Mouse (Mus musculus): ENCODE measurements around the gene Adamts12. TPM values are rescaled to one million over a fixed set of nuclear protein-coding genes. Genes with fewer than 3 reads are reported as not detected.

Gene Adamts12
- polyA plus RNA-seq, 1 experiment from 2014 or later, result 1.9 TPM

- H3K9me3 ChIP-seq (ENCODE audit: low read length), result no peaks in the 10 kb centered on the region
- no peaks in the 10 kb centered on the region for H3K4me1 ChIP-seq (ENCODE audit: insufficient read depth, low read depth, low read length)
- ATAC-seq (no peak; the same call in 1 of the 2 replicates), DNase-seq (ENCODE audit: low spot score) (peak; percentile 68)
- H3K4me3 ChIP-seq (ENCODE audit: low read depth, low read length), result no peak overlapping the region
- H3K27me3 ChIP-seq (replicated peaks; ENCODE audit: insufficient read depth, low read length), result no peaks in the 10 kb centered on the region
- H3K9ac ChIP-seq (replicated peaks; ENCODE audit: low read depth), result no peak overlapping the region
- H3K36me3 ChIP-seq (ENCODE audit: insufficient read depth, low read length), result no peaks in the 10 kb centered on the region
- TF ChIP-seq EP300 (IDR thresholded peaks at IDR 0.05), result no peak
- H3K27ac ChIP-seq (ENCODE audit: low read length), result no peak overlapping the region
- no peak overlapping the region for H3K4me2 ChIP-seq (replicated peaks; ENCODE audit: low read depth, low read length)
Observed at GRCm38 (mm10) chr15:11125361-11125760, 60.8 kb downstream of the Adamts12 start.

DNA sequence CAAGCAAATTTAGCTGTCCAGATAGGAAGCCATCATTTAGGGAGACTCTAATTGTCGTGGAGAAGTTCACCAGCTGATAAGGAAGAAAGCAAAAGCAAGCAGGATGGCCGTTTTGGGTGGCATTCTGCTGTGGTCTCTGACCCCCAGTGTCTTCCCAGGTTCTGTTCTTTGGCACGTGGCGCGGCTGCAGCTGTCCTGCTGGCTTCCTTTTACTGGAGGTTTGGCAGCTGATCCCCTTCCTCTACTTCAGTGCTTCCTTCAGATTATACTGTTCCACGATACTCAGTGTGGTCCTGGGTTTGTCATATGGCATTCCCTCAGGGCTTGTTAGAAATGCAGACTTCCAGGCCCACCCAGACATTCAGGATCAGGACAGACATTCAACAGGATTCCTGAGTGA lies 63.9 kb downstream of the Adamts12 start:
- no peak overlapping the region for H3K4me3 ChIP-seq (ENCODE audit: low read depth, low read length)
- DNase-seq (ENCODE audit: low spot score) (no peak), ATAC-seq (no peak)
- no peak overlapping the region for H3K9ac ChIP-seq (replicated peaks; ENCODE audit: low read depth)
- H3K4me1 ChIP-seq (ENCODE audit: insufficient read depth, low read depth, low read length), result no peaks in the 10 kb centered on the region
- H3K4me2 ChIP-seq (replicated peaks; ENCODE audit: low read depth, low read length), result no peak overlapping the region
- H3K27me3 ChIP-seq (replicated peaks; ENCODE audit: insufficient read depth, low read length), result no peaks in the 10 kb centered on the region
- no peaks in the 10 kb centered on the region for H3K9me3 ChIP-seq (ENCODE audit: low read length)
- WGBS, result 39% methylated on average over 6 of the region's 6 CpGs
- no peak for TF ChIP-seq EP300 (IDR thresholded peaks at IDR 0.05)
- no peak for TF ChIP-seq CTCF (IDR thresholded peaks at IDR 0.05)
- H3K36me3 ChIP-seq (ENCODE audit: insufficient read depth, low read length), result no peaks in the 10 kb centered on the region
- no peak overlapping the region for H3K27ac ChIP-seq (ENCODE audit: low read length)

DNA sequence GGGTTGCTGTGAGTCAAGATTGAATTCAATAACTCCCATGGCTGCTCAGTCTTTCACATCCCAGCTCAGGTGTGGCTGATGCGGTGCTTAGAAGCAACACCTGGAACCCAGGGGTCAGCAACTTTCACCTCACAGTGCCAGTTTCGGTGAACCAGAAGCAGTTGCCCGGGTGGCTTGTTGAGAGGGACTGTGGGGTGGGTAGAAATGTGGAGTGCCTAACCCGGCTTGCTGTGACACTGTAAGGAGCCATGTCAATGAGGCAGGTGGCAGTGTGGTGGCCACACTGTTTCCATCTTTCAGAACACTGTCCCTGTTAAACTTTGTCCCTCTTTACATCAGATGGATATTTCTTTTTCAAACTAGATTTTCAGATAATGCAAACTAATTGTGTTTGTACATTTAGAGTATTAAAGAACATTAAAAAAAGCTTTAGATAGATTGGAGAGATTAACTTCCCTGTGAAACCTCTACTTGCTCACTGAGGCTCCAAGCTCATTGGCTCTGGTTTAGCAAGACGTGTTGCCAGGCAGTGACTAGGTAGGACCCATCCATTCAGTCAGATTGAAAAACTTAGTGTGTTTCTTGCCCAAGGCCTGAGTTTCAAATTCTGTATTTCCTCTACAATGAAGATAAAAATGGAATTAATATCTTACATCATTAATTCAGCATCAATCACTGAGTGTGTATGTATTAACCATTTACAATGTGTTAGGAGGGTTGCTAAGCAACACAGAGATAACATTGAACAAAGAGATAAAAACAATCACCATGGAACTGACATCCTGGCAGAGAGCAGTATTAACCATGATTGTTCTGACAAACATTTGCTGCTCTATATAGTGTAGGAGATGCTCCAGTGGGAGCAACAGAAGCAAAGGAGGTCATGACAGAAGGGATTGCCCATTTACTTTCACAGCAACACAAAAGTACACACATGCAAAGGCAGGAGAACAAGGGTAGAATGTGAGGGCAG lies 68.3 kb downstream of the Adamts12 start:
- DNase-seq (ENCODE audit: low spot score) (no peak), ATAC-seq (no peak)
- TF ChIP-seq CTCF (IDR thresholded peaks at IDR 0.05) (no peak), EP300 (IDR thresholded peaks at IDR 0.05) (no peak)
- WGBS, result 70% methylated on average over 5 of the region's 5 CpGs
- Histone ChIP-seq H3K27me3 (replicated peaks; ENCODE audit: insufficient read depth, low read length) (no peaks in the 10 kb centered on the region), H3K4me3 (ENCODE audit: low read depth, low read length) (no peak overlapping the region), H3K4me2 (replicated peaks; ENCODE audit: low read depth, low read length) (no peak overlapping the region), H3K9ac (replicated peaks; ENCODE audit: low read depth) (no peak overlapping the region), H3K4me1 (ENCODE audit: insufficient read depth, low read depth, low read length) (no peaks in the 10 kb centered on the region), H3K9me3 (ENCODE audit: low read length) (no peaks in the 10 kb centered on the region), H3K36me3 (ENCODE audit: insufficient read depth, low read length) (no peaks in the 10 kb centered on the region), H3K27ac (ENCODE audit: low read length) (no peak overlapping the region)

- no peaks in the 10 kb centered on the region for H3K27me3 ChIP-seq (replicated peaks; ENCODE audit: insufficient read depth, low read length)
- no peaks in the 10 kb centered on the region for H3K4me1 ChIP-seq (ENCODE audit: insufficient read depth, low read depth, low read length)
- no peak overlapping the region for H3K9ac ChIP-seq (replicated peaks; ENCODE audit: low read depth)
- 36% methylated on average over 3 of the region's 3 CpGs for WGBS
- H3K4me2 ChIP-seq (replicated peaks; ENCODE audit: low read depth, low read length), result no peak overlapping the region
- no peak for ATAC-seq
- no peak overlapping the region for H3K27ac ChIP-seq (ENCODE audit: low read length)
- H3K36me3 ChIP-seq (ENCODE audit: insufficient read depth, low read length), result no peaks in the 10 kb centered on the region
- no peaks in the 10 kb centered on the region for H3K9me3 ChIP-seq (ENCODE audit: low read length)
- DNase-seq (ENCODE audit: low spot score), result no peak
- TF ChIP-seq EP300 (IDR thresholded peaks at IDR 0.05) (no peak), CTCF (IDR thresholded peaks at IDR 0.05) (no peak)
- H3K4me3 ChIP-seq (ENCODE audit: low read depth, low read length), result no peak overlapping the region
Observed at GRCm38 (mm10) chr15:11145581-11145980, 81.0 kb downstream of the Adamts12 start.

DNA sequence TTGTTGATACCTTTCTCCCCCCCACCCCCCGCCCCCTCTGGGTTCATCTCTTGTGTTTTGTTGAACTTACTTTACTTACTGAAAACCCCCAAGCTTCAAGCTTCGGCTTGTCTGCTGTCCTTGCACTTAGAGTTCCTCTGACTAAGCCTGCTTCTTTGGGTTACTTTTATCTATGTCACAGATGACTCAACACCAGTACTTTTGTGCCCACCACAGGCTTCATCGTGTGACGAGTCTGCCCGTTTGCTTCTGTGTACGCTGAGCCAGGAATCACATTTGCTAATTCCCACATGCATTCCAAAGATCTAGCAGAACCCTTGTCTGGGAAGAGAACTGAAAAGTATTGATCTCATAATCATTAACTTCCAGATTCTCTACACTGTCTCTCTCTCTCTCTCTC lies 94.8 kb downstream of the Adamts12 start:
- no peak for ATAC-seq
- 65% methylated on average over 6 of the region's 6 CpGs for WGBS
- H3K4me3 ChIP-seq (ENCODE audit: low read depth, low read length), result no peak overlapping the region

DNA sequence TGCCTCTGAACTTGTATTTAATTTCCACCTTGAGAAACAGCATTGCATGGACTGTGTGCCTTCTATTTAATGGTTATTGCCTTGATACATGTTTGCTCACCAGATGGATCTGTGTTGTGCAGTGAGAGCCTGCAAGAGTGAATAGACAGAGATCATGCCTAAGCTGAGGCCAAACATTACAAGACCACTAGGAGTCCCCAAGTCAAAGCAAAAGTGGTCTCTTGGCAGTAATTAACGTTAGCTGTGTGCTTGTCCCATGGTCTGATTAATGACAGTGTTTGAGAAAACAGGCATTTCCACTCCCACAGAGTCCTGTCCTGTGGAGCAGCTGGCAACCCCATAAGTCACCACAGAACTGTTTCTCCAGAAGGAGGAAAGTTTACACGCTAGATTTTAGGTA lies 96.2 kb downstream of the Adamts12 start:
- TF ChIP-seq CTCF (IDR thresholded peaks at IDR 0.05) (peak; percentile 35), EP300 (IDR thresholded peaks at IDR 0.05) (no peak)
- Histone ChIP-seq H3K4me3 (ENCODE audit: low read depth, low read length) (no peak overlapping the region), H3K4me1 (ENCODE audit: insufficient read depth, low read depth, low read length) (no peaks in the 10 kb centered on the region), H3K9ac (replicated peaks; ENCODE audit: low read depth) (no peak overlapping the region), H3K27me3 (replicated peaks; ENCODE audit: insufficient read depth, low read length) (no peaks in the 10 kb centered on the region), H3K36me3 (ENCODE audit: insufficient read depth, low read length) (no peaks in the 10 kb centered on the region), H3K9me3 (ENCODE audit: low read length) (no peaks in the 10 kb centered on the region), H3K27ac (ENCODE audit: low read length) (no peak overlapping the region), H3K4me2 (replicated peaks; ENCODE audit: low read depth, low read length) (no peak overlapping the region)
- ATAC-seq (no peak; the same call in 1 of the 2 replicates), DNase-seq (ENCODE audit: low spot score) (peak; percentile 36)
- 33% methylated on average over 2 of the region's 2 CpGs for WGBS

More for the DNA sequence above, 94.8 kb downstream of the Adamts12 start:
- Histone ChIP-seq H3K4me2 (replicated peaks; ENCODE audit: low read depth, low read length) (no peak overlapping the region), H3K9me3 (ENCODE audit: low read length) (no peaks in the 10 kb centered on the region), H3K27me3 (replicated peaks; ENCODE audit: insufficient read depth, low read length) (no peaks in the 10 kb centered on the region), H3K36me3 (ENCODE audit: insufficient read depth, low read length) (no peaks in the 10 kb centered on the region), H3K27ac (ENCODE audit: low read length) (no peak overlapping the region), H3K4me1 (ENCODE audit: insufficient read depth, low read depth, low read length) (no peaks in the 10 kb centered on the region), H3K9ac (replicated peaks; ENCODE audit: low read depth) (no peak overlapping the region)
- TF ChIP-seq EP300 (IDR thresholded peaks at IDR 0.05), result no peak
- no peak for TF ChIP-seq CTCF (IDR thresholded peaks at IDR 0.05)
- no peak for DNase-seq (ENCODE audit: low spot score)

Data from lung, postnatal 0 days (tissue).